Mouse (Mus musculus) bone marrow, adult 2 months (tissue): ENCODE results near the gene Olfr624.
"Not testable (repeated sequence)": the region's sequence is repeated elsewhere in the genome, so short reads cannot be mapped to it uniquely, and the experiment has no call there.

Experiments
- CTCF ChIP-seq: fragments of 200-500 bp; IDR thresholded peaks from 2 replicates; pipeline ENCODE4 v1.5.1; 2011; ENCODE audit warnings: low read length, control low read depth; ENCODE audit not compliant: control insufficient read depth, insufficient read depth
- POLR2A ChIP-seq: fragments of 200-500 bp; IDR thresholded peaks from 2 replicates; pipeline ENCODE4 v1.6.1; 2011; ENCODE audit warnings: low read depth, mild to moderate bottlenecking, control low read depth, low read length, borderline replicate concordance; ENCODE audit not compliant: control insufficient read depth

DNA sequence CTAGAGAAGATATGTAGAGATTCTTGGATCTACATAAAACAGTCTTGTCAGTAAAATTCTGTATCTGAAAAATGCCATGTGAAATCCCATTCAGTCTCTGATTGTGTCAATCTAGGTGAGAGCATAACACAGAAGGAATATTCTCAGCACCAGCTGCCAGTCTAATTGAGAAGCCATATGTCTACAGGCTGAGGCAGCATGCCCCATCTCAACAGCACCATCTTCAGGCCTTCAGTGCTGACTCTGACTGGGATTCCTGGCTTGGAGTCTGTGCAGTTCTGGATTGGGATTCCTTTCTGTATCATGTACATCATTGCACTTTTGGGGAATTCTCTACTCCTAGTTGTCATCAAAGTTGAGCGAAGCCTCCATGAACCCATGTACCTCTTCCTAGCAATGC lies 45.4 kb upstream of the Olfr624 start:
- not testable (repeated sequence) for TF ChIP-seq POLR2A, CTCF
